Mouse (Mus musculus): ENCODE measurements at regions not wholly inside any gene's neighbourhood (a gene's known extent, or its start where the extent isn't known, plus 50 kb on each side); places are given as distances from the start of the nearest gene placed in this dataset.

DNA sequence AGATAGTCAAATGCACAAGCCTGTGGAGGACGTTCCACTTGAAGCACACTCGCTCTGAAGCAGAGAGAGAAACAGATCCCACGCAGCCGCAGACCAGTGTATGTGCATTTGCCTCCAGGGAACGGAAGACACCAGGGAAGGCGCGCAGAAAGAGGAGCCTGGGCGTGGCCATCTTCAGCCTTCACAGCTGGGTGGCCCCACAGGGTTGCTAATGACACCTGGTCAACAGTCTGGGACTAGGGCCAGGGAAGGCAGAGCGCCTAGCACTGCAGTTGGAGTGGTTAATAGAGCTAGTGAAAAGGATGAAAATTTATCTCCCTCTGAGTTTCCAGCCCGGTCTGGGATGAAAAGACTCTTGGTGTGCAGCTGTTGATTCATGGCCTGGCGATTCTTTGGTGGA is 67.9 kb upstream of the Fam19a5 start:
- peak; percentile 80 for DNase-seq (ENCODE audit: low read depth, low spot score)

GRCm38 (mm10) chr15:87476862-87477490 is 67.1 kb upstream of the Fam19a5 start:
- DNase-seq (ENCODE audit: low read depth, low spot score), result peak; percentile 46

DNA sequence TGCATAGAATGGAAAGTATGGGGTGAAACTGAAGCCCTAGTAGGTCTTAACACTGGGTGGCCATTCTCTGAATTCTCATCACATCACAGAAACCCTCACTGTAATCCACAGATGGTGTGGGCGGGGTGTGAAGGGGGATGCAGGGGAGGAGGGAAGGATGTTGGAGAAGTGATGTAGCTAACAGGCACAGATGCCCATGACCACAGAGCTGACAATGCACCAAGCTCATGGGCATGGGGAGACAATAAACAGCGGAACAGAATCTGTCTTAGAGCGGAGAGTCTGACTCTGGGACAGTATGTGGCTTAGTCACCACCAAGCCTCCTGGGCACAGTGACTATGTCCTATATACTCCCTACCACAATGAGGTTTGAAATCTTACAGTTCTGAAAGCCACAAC is 63.3 kb upstream of the Fam19a5 start:
- DNase-seq (ENCODE audit: low read depth, low spot score), result no peak

Measured in ZHBTc4 (cell line).